Mouse (Mus musculus) kidney, adult 9 months (tissue): ENCODE measurements around the gene Mrpl39.

Source experiments
- DNase-seq: peaks from one replicate; pipeline ENCODE4 v3.0.0; 2022

Mrpl39 gene

DNA sequence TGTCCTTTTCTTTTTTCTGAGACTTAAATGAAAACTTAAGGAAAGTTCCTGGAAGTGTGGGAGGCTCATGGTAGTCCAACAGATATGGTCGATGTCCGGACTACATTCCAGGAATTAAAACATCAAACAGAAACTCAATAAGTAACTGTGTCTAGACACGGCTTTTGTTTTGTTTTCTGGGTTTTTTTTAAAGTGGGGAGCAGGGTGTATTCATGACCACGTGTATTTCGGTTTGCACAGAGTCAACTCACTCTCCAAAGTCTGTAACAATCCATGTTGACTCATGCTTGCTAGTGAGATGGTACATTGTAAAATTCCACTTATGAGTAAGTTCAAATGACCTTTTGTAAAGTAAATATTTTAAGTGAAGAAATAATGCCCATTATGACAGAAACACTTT lies 54.8 kb downstream of the Mrpl39 start:
- no peak for DNase-seq

DNA sequence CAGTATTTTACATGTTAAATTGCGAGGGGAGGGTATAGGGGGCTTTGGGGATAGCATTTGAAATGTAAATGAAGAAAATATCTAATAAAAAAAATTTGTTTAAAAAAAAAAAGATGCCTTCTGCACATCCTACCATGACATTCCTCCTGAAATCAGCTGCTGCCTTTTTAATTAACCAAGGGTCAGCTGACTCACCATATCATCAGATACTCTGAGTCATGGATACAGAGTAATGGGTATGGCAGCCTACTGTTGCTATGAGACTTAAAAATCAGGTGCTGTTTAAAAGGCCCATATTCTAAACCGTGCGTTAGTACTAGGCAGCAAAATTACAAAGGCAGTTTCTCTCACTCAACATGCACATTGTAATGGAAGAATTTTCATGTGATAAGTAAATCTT lies 58.2 kb downstream of the Mrpl39 start:
- no peak for DNase-seq
